Mouse (Mus musculus) C2C12 (cell line): Measurements from ENCODE around the gene Trappc3.

Experiments
- CTCF ChIP-seq: IDR thresholded peaks from one replicate; pipeline ENCODE4 v1.5.1; 2011; ENCODE audit not compliant: control insufficient read depth, insufficient read depth, insufficient read length
- FOSL1 ChIP-seq: IDR thresholded peaks from one replicate; pipeline ENCODE4 v1.8.0; 2011; ENCODE audit warnings: mild to moderate bottlenecking, low read length; ENCODE audit not compliant: poor library complexity, insufficient read depth, severe bottlenecking
- MAX ChIP-seq: IDR thresholded peaks from one replicate; pipeline ENCODE4 v1.6.1; 2011; ENCODE audit warnings: mild to moderate bottlenecking, control low read depth
- MYOD1 ChIP-seq: IDR thresholded peaks from one replicate; pipeline ENCODE4 v1.6.1; 2011; ENCODE audit warnings: low read depth; ENCODE audit not compliant: control insufficient read depth, insufficient read length
- MYOG ChIP-seq: IDR thresholded peaks from one replicate; pipeline ENCODE4 v1.6.1; 2011; ENCODE audit not compliant: control insufficient read depth, insufficient read length; ENCODE audit errors: extremely low read depth
- USF1 ChIP-seq: IDR thresholded peaks from one replicate; pipeline ENCODE4 v1.6.1; 2011; ENCODE audit warnings: low read depth, mild to moderate bottlenecking, control low read depth, moderate library complexity

DNA sequence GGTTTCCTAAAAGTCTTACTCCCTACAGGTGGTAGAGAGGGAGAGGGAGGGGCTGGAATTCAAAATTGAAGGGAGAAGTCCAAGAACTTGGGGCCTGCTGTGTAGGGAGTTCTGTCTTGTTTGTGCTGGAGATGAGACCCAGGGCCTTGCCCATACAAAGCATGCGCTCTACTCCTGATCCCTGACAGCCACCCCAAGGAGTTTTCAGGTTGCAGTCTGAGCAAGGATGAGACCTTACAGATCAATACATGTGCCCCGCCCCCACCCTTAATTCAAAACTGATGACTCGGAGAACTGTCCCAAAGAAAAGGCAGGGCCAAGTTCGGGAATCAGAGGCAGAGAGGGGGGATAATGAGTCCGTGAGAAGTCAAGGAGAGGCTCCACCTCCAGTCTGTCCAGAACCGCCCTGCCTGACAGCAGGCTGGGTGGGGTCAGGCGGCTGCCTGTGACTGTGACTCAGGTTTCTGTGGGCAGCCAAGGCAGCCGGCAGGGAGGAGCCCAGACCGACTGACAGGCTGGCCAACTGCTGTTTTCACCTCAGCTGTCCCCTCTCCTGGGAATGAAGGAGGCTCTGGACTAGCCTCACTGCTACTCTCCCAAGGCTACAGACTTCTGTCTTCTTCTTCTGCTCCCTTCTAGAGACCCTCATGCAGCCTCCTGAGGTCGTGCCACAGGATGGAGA, 1.5 kb upstream of the Trappc3 start:
- TF ChIP-seq CTCF (no peak), USF1 (no peak), MYOD1 (peak; percentile 95), MAX (peak; percentile 14), MYOG (no peak), FOSL1 (no peak)
